Mouse (Mus musculus): Measurements from ENCODE around the gene Fam49a. TPM values are rescaled to one million over a fixed set of nuclear protein-coding genes. Genes with fewer than 3 reads are reported as not detected.
A peak's percentile ranks its signal among the peaks of the same experiment; 100 is the strongest.

Fam49a gene
- polyA plus RNA-seq, 1 experiment from 2014 or later, result 154 TPM

DNA sequence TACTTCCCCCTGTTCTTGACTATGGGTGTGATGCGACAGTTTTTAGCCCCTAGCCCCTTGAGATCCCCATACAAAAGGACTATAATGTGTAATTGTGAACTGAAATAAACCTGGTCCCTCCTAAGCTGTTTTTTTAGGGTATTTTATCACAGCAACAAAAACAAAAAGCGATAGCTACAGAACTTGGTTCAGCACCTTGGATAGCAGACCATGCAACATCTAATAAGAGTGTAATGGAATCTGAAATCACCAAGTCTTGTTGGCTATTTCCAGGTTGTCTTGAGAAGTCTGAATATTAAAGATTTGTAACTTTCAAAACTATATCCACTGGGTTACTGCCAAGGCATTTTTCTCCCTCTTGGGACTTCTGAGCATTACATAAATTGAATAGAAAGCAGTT lies 117.1 kb downstream of the Fam49a start:
- no peak overlapping the region for H3K4me2 ChIP-seq (replicated peaks)
- H3K4me3 ChIP-seq, result no peak overlapping the region
- no peaks in the 10 kb centered on the region for H3K4me1 ChIP-seq
- peaks cover 7% of the 10 kb centered on the region for H3K36me3 ChIP-seq
- no peaks in the 10 kb centered on the region for H3K27me3 ChIP-seq
- WGBS, result 59% methylated on average over 2 of the region's 2 CpGs
- no peak overlapping the region for H3K9ac ChIP-seq (replicated peaks)
- no peak overlapping the region for H3K27ac ChIP-seq (replicated peaks)
- H3K9me3 ChIP-seq, result no peaks in the 10 kb centered on the region
- no peak for ATAC-seq (replicated peaks)

DNA sequence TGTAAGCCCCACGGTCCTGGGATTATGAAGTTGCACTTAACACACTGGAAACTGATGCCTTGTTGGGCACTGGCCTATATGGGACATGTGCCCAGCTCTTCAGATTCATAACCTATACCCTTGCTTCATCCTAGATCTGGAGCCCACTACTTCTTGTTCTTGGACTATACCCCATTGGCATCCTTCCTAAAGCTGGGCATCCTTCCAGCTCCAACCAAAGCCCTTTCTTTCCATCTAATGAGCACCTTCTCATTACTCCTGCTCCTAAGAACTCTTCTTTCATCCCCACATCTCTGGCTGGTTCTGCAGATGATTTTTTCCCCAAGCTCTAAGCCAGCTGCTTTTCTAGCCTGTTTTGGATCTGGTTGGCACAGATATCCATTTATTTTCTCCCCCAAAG lies 127.3 kb downstream of the Fam49a start:
- Histone ChIP-seq H3K9me3 (no peaks in the 10 kb centered on the region), H3K4me2 (replicated peaks) (no peak overlapping the region), H3K9ac (replicated peaks) (no peak overlapping the region), H3K4me1 (no peaks in the 10 kb centered on the region), H3K27ac (replicated peaks) (no peak overlapping the region), H3K36me3 (no peaks in the 10 kb centered on the region), H3K27me3 (no peaks in the 10 kb centered on the region), H3K4me3 (no peak overlapping the region)
- WGBS, result 57% methylated on average over 1 of the region's 1 CpGs
- ATAC-seq (replicated peaks), result no peak

DNA sequence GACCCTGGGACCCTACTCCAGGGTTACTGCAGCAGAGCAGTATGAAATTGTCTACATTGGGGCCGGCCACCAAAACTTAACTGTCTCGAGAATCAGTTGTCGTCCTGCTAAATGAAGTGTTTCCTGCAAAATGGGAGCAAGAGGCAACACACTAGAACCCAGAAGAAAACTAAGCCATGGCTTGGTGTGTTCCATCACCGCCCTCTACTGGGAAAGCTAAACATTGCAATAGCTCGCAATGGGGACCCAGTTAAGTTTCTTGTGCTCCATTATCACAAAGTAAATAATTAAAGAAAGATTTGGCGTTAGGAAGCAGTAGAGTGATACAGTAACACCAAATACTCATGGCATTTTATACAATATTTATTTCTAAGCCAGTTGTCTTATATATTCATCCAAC lies 134.3 kb downstream of the Fam49a start:
- Histone ChIP-seq H3K9ac (replicated peaks) (no peak overlapping the region), H3K4me3 (no peak overlapping the region), H3K4me1 (no peaks in the 10 kb centered on the region), H3K27me3 (no peaks in the 10 kb centered on the region), H3K4me2 (replicated peaks) (no peak overlapping the region), H3K36me3 (no peaks in the 10 kb centered on the region), H3K9me3 (no peaks in the 10 kb centered on the region), H3K27ac (replicated peaks) (no peak overlapping the region)
- 35% methylated on average over 6 of the region's 6 CpGs for WGBS
- ATAC-seq (replicated peaks), result no peak

DNA sequence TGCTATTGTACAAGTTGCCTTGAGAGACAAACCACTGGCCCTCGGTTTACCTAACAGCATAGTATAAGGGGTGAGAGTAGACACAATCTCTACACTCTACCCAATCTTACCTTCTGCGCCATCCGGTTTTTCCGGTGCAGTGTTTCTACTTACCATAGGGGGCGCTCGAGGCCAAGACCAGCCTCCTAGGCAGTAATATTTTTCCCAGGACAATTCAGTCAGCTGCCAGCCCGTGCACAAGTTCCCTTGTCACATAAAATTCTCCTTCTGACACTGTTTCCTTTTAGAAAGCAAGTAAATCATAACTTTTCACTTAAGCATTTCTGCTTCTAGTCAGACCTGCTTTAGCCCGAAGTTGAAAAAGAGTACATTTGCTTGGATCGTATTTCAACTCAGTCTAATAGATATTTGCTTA lies 139.1 kb downstream of the Fam49a start:
- 0 out of 2 replicates have a peak overlapping the region, but pooled peaks have one; percentile 7 for H3K27ac ChIP-seq (replicated peaks)
- peak; percentile 58 for ATAC-seq (replicated peaks)
- H3K36me3 ChIP-seq, result no peaks in the 10 kb centered on the region
- H3K9me3 ChIP-seq, result no peaks in the 10 kb centered on the region
- H3K27me3 ChIP-seq, result no peaks in the 10 kb centered on the region
- peak overlapping the region; percentile 22 for H3K4me3 ChIP-seq
- H3K4me2 ChIP-seq (replicated peaks), result peak overlapping the region; percentile 31
- no peak overlapping the region for H3K9ac ChIP-seq (replicated peaks)
- WGBS, result 52% methylated on average over 9 of the region's 9 CpGs
- 0 out of 2 replicates have a peak, but pooled peaks cover 6% of the 10 kb centered on the region for H3K4me1 ChIP-seq

DNA sequence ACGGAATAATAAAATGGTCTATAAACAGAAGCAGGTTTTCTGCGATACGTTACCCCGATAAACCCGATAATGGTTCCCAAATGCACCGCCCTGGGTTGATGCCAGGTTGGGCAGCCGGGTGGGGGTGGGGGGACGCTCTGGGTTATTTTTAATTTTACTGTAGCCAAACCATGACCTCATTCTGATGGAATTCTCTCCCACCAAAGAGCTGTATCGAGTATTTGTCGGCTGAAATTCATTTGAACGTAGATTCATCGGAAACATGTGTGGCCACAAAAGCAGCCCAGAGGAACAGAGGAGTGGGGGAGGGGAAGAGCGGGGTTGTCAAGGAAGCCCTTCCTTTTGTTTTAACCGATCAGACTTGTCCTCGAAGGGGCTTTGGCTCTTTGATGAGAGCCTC lies 139.6 kb downstream of the Fam49a start:
- 0 out of 2 replicates have a peak, but pooled peaks cover 6% of the 10 kb centered on the region for H3K4me1 ChIP-seq
- ATAC-seq (replicated peaks), result no peak
- peak overlapping the region; percentile 31 for H3K4me2 ChIP-seq (replicated peaks)
- WGBS, result 35% methylated on average over 15 of the region's 15 CpGs
- no peak overlapping the region for H3K9ac ChIP-seq (replicated peaks)
- H3K9me3 ChIP-seq, result no peaks in the 10 kb centered on the region
- H3K27me3 ChIP-seq, result no peaks in the 10 kb centered on the region
- H3K27ac ChIP-seq (replicated peaks), result 0 out of 2 replicates have a peak overlapping the region, but pooled peaks have one; percentile 7
- H3K36me3 ChIP-seq, result no peaks in the 10 kb centered on the region
- peak overlapping the region; percentile 22 for H3K4me3 ChIP-seq

DNA sequence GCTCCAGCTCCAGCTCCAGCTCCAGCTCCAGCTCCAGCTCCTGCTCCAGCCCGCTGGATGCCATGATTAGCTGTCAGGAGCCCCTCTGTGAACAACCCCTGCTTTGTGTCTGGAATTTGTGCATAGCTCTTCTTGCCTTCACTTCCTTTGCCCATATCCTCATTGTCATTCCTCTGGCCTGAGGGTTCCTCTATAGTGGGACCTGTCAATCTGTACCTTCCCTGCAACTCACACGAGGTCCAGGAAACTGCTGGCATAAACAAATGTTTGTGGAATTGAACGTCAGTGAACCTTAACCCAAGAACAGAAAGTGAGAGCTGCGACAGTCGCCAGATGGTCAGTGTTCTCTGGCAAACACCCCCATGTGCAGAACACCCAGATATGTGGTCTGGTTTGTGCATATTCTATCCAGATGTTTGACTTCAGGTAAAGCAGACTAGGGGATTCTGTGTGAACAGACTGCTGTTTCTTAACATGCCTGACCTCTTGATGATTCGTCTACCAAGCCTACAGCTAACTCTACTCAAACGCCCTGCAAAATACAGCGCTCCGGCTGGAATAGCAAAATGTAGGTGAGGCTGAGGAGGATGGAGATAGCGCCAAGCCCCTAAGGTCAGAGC lies 143.7 kb downstream of the Fam49a start:
- Histone ChIP-seq H3K36me3 (no peaks in the 10 kb centered on the region), H3K4me1 (peaks cover 11% of the 10 kb centered on the region), H3K27me3 (no peaks in the 10 kb centered on the region), H3K9ac (replicated peaks) (no peak overlapping the region), H3K27ac (replicated peaks) (no peak overlapping the region), H3K4me3 (no peak overlapping the region), H3K9me3 (no peaks in the 10 kb centered on the region), H3K4me2 (replicated peaks) (no peak overlapping the region)
- no peak for ATAC-seq (replicated peaks)
- 58% methylated on average over 10 of the region's 10 CpGs for WGBS

DNA sequence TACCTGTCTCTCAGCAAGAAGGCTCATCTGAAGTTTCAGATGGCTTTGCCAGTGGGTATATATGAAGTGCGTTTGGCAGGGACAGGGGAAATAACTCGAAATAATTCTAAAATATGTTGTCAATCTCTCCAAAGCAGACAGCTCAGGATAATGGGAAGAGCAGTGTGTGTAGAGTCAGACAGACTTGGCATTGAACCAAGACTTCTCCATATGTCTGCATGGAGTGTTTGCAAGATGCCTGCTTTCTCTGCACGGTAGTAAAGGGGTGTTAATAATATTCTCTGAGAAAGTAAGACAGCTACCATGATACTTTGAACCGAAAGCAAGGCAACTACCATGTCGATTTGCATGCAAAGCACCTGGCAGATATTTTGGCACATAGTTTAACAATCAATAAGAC lies 147.1 kb downstream of the Fam49a start:
- Histone ChIP-seq H3K4me3 (no peak overlapping the region), H3K9me3 (no peaks in the 10 kb centered on the region), H3K27me3 (no peaks in the 10 kb centered on the region), H3K27ac (replicated peaks) (peak overlapping the region; percentile 73), H3K4me2 (replicated peaks) (no peak overlapping the region), H3K9ac (replicated peaks) (no peak overlapping the region), H3K4me1 (peaks cover 6% of the 10 kb centered on the region), H3K36me3 (no peaks in the 10 kb centered on the region)
- ATAC-seq (replicated peaks), result peak; percentile 93
- WGBS, result 45% methylated on average over 5 of the region's 5 CpGs

DNA sequence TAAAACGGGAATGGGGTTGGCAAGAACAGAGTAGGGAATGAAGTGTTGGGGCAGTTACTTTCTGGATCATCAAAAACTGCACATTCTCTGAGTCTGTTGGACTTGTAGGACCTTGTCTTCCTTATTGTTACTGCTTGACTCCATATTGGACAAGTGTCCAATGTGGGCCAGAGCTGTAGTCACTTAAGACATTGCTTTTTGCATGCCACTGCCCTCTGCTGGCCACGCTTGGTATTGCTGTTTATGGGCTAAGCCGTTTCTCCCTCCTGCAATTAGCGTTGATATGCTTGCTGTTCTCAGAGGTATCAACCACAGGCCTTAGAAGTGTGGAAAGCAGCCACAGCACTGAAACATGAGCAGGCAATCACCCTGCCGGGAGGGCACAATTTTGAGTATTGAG lies 150.7 kb downstream of the Fam49a start:
- no peak overlapping the region for H3K27ac ChIP-seq (replicated peaks)
- H3K36me3 ChIP-seq, result no peaks in the 10 kb centered on the region
- H3K4me2 ChIP-seq (replicated peaks), result no peak overlapping the region
- WGBS, result 42% methylated on average over 5 of the region's 5 CpGs
- no peak overlapping the region for H3K9ac ChIP-seq (replicated peaks)
- H3K4me1 ChIP-seq, result peaks cover 6% of the 10 kb centered on the region
- no peak for ATAC-seq (replicated peaks)
- no peaks in the 10 kb centered on the region for H3K9me3 ChIP-seq
- no peak overlapping the region for H3K4me3 ChIP-seq
- H3K27me3 ChIP-seq, result no peaks in the 10 kb centered on the region

DNA sequence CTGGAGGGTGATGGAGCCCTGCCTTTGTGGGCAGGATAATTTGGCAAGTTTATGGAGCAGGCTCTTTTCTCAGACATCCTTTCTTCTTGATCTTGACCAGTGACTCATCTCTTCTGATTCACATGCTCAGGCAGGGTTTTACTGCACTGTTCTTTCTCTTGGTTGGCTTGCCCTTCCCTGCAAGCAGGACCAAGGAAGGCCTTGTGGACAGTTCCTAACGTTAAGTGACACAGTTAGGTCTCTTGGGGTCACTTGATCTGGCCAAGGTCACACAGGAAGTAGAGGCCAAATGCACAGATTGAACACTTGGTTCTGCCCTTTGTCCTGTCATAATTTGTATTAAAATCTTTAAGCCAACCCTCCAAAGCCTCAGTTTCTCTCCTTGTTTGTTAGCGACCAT lies 158.5 kb downstream of the Fam49a start:
- H3K4me2 ChIP-seq (replicated peaks), result no peak overlapping the region
- peaks cover 22% of the 10 kb centered on the region for H3K4me1 ChIP-seq
- H3K9ac ChIP-seq (replicated peaks), result 0 out of 2 replicates have a peak overlapping the region, but pooled peaks have one; percentile 73
- ATAC-seq (replicated peaks), result peak; percentile 14; the same call in 1 of the 2 replicates
- H3K9me3 ChIP-seq, result no peaks in the 10 kb centered on the region
- H3K27me3 ChIP-seq, result no peaks in the 10 kb centered on the region
- H3K4me3 ChIP-seq, result no peak overlapping the region
- no peak overlapping the region; the same call in 1 of the 2 replicates for H3K27ac ChIP-seq (replicated peaks)
- H3K36me3 ChIP-seq, result no peaks in the 10 kb centered on the region
- WGBS, result 10% methylated on average over 2 of the region's 2 CpGs

DNA sequence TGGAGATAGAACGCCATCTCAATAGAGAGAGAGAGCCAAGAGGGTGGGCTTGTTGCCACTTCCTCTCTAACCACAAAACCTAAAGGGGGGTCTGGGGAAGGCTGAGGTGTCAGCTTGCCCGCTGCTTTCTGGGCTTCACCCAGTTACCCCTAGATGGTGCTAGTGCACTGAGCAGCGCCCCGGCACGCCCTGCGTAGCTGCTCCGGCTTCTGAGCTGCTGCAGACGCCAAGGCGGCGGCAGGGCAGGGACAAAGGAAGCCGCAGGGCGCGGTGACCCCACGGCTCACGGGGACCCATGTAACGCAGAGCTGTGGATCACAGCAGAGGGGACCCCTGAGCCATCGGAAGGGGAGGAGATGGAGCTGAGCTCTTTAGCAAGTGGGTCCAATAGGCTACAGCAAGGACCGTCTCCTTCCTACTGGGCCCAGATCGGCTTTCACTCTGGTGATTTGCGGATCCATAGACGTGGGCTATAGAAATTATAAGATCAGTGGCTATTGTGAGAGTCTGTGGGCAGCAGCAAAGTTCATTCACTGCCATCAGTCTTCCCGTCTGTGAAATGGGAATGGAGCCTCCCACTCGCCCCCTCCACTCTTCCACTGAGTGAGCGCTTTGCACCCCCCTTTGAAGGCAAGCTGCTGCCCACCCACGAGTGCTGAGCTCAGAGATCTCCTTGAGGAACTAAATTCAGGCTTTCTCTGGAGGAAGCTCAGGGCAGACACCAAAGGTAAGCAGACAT lies 159.1 kb downstream of the Fam49a start:
- Histone ChIP-seq H3K9ac (replicated peaks) (peak overlapping the region; percentile 73), H3K9me3 (no peaks in the 10 kb centered on the region), H3K36me3 (no peaks in the 10 kb centered on the region), H3K27me3 (no peaks in the 10 kb centered on the region), H3K4me3 (peak overlapping the region; percentile 43), H3K4me1 (peaks cover 24% of the 10 kb centered on the region), H3K27ac (replicated peaks) (peak overlapping the region; percentile 76), H3K4me2 (replicated peaks) (peak overlapping the region; percentile 73)
- ATAC-seq (replicated peaks), result peak; percentile 98
- 8% methylated on average over 25 of the region's 25 CpGs for WGBS

DNA sequence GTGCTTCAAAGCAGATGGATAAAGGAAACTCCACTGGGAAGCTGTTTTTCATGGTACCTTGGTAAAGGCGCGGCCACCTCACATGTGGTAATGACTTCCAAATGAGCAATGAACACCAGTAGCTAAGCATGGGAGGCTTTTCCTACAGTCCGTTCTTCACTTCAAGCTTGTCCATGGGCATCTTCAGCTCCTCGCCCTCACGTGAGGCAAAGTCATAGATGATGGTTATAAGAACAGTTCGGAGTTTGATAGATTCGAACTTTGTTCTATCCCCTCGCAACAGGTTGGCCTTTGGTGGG lies 159.6 kb downstream of the Fam49a start:
- peak overlapping the region; percentile 73; the same call in 1 of the 2 replicates for H3K4me2 ChIP-seq (replicated peaks)
- no peak overlapping the region for H3K27ac ChIP-seq (replicated peaks)

DNA sequence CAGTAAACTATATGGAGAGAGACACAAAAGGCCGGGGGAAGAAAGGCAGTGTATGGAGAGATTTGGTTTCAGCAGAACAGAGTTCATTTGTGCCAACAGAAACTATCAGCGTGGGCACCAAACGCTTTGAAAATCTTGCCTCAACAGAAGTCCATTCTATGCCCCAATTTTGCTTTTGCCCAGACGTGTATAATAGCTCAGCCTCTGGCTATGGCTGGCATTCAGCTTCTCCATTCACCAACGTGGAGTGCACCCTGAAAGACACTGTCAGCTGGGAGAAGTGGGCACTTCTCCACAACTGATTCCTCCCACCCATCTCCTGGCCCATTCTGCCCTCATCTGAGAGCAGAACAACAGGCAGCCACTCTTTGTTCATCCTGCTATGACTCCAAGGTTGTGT lies 163.2 kb downstream of the Fam49a start:
- Histone ChIP-seq H3K36me3 (no peaks in the 10 kb centered on the region), H3K4me2 (replicated peaks) (no peak overlapping the region), H3K4me1 (peaks cover 24% of the 10 kb centered on the region), H3K9me3 (no peaks in the 10 kb centered on the region), H3K27me3 (no peaks in the 10 kb centered on the region), H3K4me3 (no peak overlapping the region), H3K27ac (replicated peaks) (peak overlapping the region; percentile 31; the same call in 1 of the 2 replicates), H3K9ac (replicated peaks) (no peak overlapping the region)
- WGBS, result 35% methylated on average over 5 of the region's 5 CpGs
- ATAC-seq (replicated peaks), result no peak

More for the DNA sequence above, 159.6 kb downstream of the Fam49a start:
- H3K36me3 ChIP-seq, result no peaks in the 10 kb centered on the region
- no peaks in the 10 kb centered on the region for H3K27me3 ChIP-seq
- H3K9ac ChIP-seq (replicated peaks), result peak overlapping the region; percentile 73; the same call in 1 of the 2 replicates
- WGBS, result 94% methylated on average over 8 of the region's 8 CpGs
- ATAC-seq (replicated peaks), result no peak
- no peaks in the 10 kb centered on the region for H3K9me3 ChIP-seq
- H3K4me1 ChIP-seq, result peaks cover 24% of the 10 kb centered on the region
- no peak overlapping the region for H3K4me3 ChIP-seq
